Mouse (Mus musculus) urinary bladder, adult 2 months (tissue): Measurements from ENCODE around the gene Ank2. TPM values are rescaled to one million over a fixed set of nuclear protein-coding genes. Genes with fewer than 3 reads are reported as not detected.
"Not testable (repeated sequence)": the region's sequence is repeated elsewhere in the genome, so short reads cannot be mapped to it uniquely, and the experiment has no call there.

Experiments
- DNase-seq: peaks from one replicate; pipeline ENCODE4 v3.0.0; 2022; ENCODE audit warnings: low spot score
- polyA plus RNA-seq: library from polyadenylated mRNA; depleted of rRNA; stranded (reverse); fragments of >200 nt; gene quantifications from 2 replicates; pipeline ENCODE4 v1.2.3, GENCODE M21; 2012

The Ank2 gene
- polyA plus RNA-seq, 1 experiment, result 7.9 TPM

GRCm38 (mm10) chr3:127414438-127414837, 84.7 kb downstream of the Ank2 start:
- DNase-seq, result no peak

- DNase-seq, result peak; percentile 23
These were observed 90.2 kb downstream of the Ank2 start for GRCm38 (mm10) chr3:127408684-127409550.

GRCm38 (mm10) chr3:127407868-127408574, 91.1 kb downstream of the Ank2 start:
- no peak for DNase-seq

GRCm38 (mm10) chr3:127406883-127407282, 92.3 kb downstream of the Ank2 start:
- DNase-seq, result no peak

GRCm38 (mm10) chr3:127404371-127404770, 94.8 kb downstream of the Ank2 start:
- DNase-seq, result no peak

- DNase-seq, result no peak
These were observed 98.2 kb downstream of the Ank2 start for GRCm38 (mm10) chr3:127400976-127401375.

- not testable (repeated sequence) for DNase-seq
These were observed 98.7 kb downstream of the Ank2 start for GRCm38 (mm10) chr3:127400468-127400867.

- no peak for DNase-seq
These were observed 101.4 kb downstream of the Ank2 start for GRCm38 (mm10) chr3:127397774-127398173.

- DNase-seq, result no peak
These were observed 103.9 kb downstream of the Ank2 start for GRCm38 (mm10) chr3:127395202-127395601.

- no peak for DNase-seq
These were observed 112.1 kb downstream of the Ank2 start for GRCm38 (mm10) chr3:127387016-127387517.

GRCm38 (mm10) chr3:127383231-127383630, 115.9 kb downstream of the Ank2 start:
- DNase-seq, result no peak

- no peak for DNase-seq
These were observed 122.2 kb downstream of the Ank2 start for GRCm38 (mm10) chr3:127376901-127377460.

- no peak for DNase-seq
These were observed 123.0 kb downstream of the Ank2 start for GRCm38 (mm10) chr3:127375956-127376660.

GRCm38 (mm10) chr3:127374190-127374710, 124.9 kb downstream of the Ank2 start:
- no peak for DNase-seq

GRCm38 (mm10) chr3:127371774-127372173, 127.4 kb downstream of the Ank2 start:
- DNase-seq, result no peak

GRCm38 (mm10) chr3:127369529-127369928, 129.6 kb downstream of the Ank2 start:
- no peak for DNase-seq

- no peak for DNase-seq
These were observed 131.7 kb downstream of the Ank2 start for GRCm38 (mm10) chr3:127367450-127367849.

GRCm38 (mm10) chr3:127363512-127363911, 135.6 kb downstream of the Ank2 start:
- no peak for DNase-seq

- no peak for DNase-seq
These were observed 136.3 kb downstream of the Ank2 start for GRCm38 (mm10) chr3:127362611-127363393.

GRCm38 (mm10) chr3:127361846-127362245, 137.3 kb downstream of the Ank2 start:
- no peak for DNase-seq

- no peak for DNase-seq
These were observed 137.8 kb downstream of the Ank2 start for GRCm38 (mm10) chr3:127361384-127361783.
